Mouse (Mus musculus) cortical plate, adult 2 months (tissue): ENCODE measurements at regions not wholly inside any gene's neighbourhood (a gene's known extent, or its start where the extent isn't known, plus 50 kb on each side); places are given as distances from the start of the nearest gene placed in this dataset.

Source experiments
- CTCF ChIP-seq: fragments of 200-500 bp; IDR thresholded peaks from 2 replicates; pipeline ENCODE4 v1.5.1; 2011; ENCODE audit warnings: mild to moderate bottlenecking, control low read depth, low read length; ENCODE audit not compliant: insufficient read depth; ENCODE audit errors: extremely low read depth
- POLR2A ChIP-seq: fragments of 200-500 bp; IDR thresholded peaks from 2 replicates; pipeline ENCODE4 v1.6.1; 2011; ENCODE audit warnings: mild to moderate bottlenecking, low read length, control low read depth; ENCODE audit not compliant: insufficient read depth; ENCODE audit errors: extremely low read depth

- TF ChIP-seq CTCF (no peak), POLR2A (no peak)
These were observed 162.6 kb upstream of the Tram1l1 start for GRCm38 (mm10) chr3:124157858-124158655.
